Mouse (Mus musculus): ENCODE measurements around the gene Igf2bp1. TPM values are rescaled to one million over a fixed set of nuclear protein-coding genes. Genes with fewer than 3 reads are reported as not detected.

Igf2bp1 gene
- 167 and 186 TPM in 2 replicates for polyA plus RNA-seq (2016; fragmentation: Nextera tagmentation; extraction: Ambion mirVana)

DNA sequence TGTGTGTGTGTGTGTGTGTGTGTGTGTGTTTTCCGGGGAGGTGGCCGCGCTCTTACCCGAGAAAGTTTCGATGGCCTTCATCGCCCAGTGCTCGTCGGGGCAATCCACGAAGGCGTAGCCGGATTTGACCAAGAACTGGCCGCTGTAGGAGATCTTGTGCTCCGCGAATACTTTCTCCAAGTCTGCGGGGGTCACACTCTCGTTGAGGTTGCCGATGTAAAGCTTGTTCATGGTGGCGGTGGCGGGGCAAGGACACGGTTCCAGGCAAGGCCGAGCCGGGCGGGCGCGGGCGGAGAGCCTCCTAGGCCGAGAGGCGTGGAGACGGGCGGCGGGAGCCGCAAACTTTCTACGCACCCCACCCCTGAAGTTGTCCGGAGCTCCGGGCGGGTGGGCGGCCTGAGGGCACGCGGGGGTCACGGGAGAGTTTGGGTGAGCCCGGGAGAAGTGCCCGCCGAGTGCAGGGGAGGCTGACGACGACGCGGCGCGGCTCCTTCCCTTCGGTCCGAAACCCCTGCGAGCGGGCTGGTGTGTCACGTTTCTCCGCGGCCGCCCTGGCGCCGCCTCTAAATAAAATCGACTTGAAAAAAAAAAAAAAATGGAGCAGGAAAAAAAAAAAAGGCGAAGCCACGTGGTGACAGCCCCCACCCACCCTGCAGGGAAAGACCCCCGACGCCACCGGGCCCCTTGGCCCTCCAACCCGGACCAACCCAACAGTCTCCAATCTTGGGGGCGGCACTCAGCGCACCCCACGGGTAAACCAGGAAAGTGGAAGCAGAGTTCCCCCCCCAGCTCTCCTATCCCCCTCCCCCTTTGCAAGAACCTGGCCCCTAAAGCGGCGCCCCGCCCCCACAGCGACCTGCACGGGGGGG lies at the start of gene Igf2bp1:
Gene Igf2bp1 (minus strand): TSS at position 538 of the 869 bp plus-strand sequence.
- Histone ChIP-seq H3K27me3 (ENCODE audit: insufficient read depth, poor library complexity, severe bottlenecking) (no peaks in the 10 kb centered on the region), H3K36me3 (peaks cover 17% of the 10 kb centered on the region; the same call in 1 of the 2 replicates), H3K4me3 (peak within 1 kb of the TSS; percentile 100), H3K9me3 (no peaks in the 10 kb centered on the region), H3K4me1 (replicated peaks) (peaks cover 49% of the 10 kb centered on the region), H3K27ac (peak within 1 kb of the TSS; percentile 100)
- under 1% methylated on average over 71 of the region's 74 CpGs for WGBS
- peak; percentile 86 for DNase-seq (ENCODE audit: low spot score)

DNA sequence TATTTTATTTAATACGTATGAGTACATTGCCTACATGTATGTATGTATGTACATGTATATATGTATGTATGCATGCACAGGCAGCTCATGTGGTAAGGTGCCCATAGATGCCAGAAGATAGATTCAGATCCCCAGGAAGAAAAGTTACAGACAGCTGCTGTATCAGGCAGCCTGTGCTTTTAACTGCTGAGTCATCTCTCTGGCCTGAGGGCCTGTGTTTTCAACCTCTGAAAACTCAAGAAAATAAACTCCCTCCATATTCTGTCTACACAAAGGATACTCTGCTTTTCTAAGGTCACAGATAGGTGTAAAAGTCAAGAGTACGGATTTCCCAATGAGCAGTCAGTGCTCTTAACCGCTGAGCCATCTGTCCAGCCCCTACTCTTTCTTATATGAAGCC lies 45.1 kb upstream of the Igf2bp1 start:
- Histone ChIP-seq H3K4me3 (no peak overlapping the region), H3K27me3 (ENCODE audit: insufficient read depth, poor library complexity, severe bottlenecking) (no peaks in the 10 kb centered on the region), H3K36me3 (peaks cover 97% of the 10 kb centered on the region), H3K27ac (no peak overlapping the region), H3K9me3 (no peaks in the 10 kb centered on the region), H3K4me1 (replicated peaks) (no peaks in the 10 kb centered on the region)
- 94% methylated on average over 3 of the region's 3 CpGs for WGBS
- DNase-seq (ENCODE audit: low spot score), result no peak

DNA sequence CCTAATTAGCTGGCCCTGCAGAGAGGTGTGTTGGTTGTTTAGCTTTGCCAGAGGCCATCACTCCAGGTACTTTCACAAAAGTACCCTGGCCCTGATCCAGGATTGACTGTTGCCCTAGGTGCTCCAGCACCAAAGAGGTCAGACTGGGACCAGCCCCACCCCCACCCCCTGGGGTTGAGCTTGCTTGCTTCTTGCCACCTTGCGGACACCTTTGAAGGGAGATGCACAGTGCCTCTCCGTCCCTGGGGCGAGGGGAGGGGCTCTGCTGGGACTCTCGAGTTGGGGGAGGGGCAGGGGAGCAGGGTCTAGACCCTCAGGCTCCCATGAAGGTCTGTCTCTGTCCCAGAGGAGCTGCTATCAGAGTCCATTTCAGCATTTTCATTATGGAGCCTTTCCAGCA lies 44.2 kb upstream of the Igf2bp1 start:
- DNase-seq (ENCODE audit: low spot score), result no peak
- H3K4me1 ChIP-seq (replicated peaks), result no peaks in the 10 kb centered on the region
- H3K9me3 ChIP-seq, result no peaks in the 10 kb centered on the region
- no peaks in the 10 kb centered on the region for H3K27me3 ChIP-seq (ENCODE audit: insufficient read depth, poor library complexity, severe bottlenecking)
- no peak overlapping the region for H3K27ac ChIP-seq
- H3K4me3 ChIP-seq, result no peak overlapping the region
- WGBS, result 80% methylated on average over 4 of the region's 4 CpGs
- peaks cover 94% of the 10 kb centered on the region for H3K36me3 ChIP-seq

DNA sequence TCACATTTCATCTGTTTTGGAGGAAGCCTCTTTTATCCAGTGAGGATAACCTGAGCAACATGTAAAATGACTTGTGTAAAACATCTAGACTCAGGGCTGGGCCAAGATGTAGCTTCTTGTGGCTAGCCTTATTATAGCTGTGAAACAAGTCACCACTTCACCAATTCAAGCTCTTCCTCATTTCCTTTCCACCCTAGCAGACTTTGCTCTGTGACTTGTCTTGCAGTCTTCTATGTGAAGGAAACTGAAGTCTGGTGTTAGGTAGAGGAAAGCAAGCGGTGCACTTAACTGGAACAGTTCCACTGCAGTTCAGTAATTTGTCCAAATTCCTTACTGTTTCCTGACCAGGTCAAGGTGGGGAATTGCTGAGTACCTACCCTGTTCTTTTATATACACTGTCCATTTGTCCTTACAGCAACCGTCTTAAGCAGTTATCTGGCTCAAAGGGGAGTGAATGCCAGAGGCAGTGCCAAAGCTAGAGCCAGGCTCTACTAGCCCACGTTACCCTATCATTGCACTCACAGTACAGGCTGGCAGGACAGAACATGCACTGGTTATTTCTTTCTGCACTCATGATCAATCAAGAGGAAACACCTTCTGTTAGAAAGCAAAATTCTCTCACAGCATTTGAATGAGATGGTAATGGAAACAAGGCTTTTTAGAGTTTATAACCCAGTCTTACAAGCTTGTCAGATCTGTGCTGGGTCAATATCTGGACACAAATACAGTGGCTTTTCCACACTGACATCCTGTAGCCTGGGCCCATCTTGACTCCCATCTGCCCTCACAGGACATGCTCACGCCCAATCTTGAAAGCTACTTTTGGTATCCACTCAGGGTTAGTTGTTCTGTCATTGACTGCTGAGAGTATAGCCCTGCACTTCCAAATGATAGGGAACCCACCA lies 42.0 kb upstream of the Igf2bp1 start:
- Histone ChIP-seq H3K4me3 (no peak overlapping the region), H3K27ac (no peak overlapping the region), H3K4me1 (replicated peaks) (no peaks in the 10 kb centered on the region), H3K9me3 (no peaks in the 10 kb centered on the region), H3K27me3 (ENCODE audit: insufficient read depth, poor library complexity, severe bottlenecking) (no peaks in the 10 kb centered on the region), H3K36me3 (peaks cover 91% of the 10 kb centered on the region)
- no peak for DNase-seq (ENCODE audit: low spot score)
- 89% methylated on average over 4 of the region's 4 CpGs for WGBS

DNA sequence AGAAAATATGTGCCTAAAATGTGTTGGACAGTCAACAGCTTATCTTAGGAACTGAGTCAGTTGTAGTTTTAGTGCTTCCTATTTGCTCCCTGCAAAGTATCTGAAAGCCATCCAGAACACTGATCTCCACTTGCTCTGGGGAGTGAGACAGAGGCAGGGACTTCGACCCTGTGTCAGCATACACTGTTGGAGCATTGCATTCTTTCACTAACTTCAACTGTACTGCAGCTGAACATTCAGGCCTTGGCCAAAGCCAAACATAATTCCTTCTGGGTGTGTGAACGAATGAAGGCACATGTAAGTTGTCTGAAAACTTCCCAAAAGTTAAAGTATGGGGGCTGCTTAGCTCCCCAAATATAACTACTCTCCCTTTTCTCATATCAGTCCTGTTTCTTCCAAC lies 41.1 kb upstream of the Igf2bp1 start:
- Histone ChIP-seq H3K36me3 (peaks cover 90% of the 10 kb centered on the region), H3K9me3 (no peaks in the 10 kb centered on the region), H3K4me3 (no peak overlapping the region), H3K27me3 (ENCODE audit: insufficient read depth, poor library complexity, severe bottlenecking) (no peaks in the 10 kb centered on the region), H3K4me1 (replicated peaks) (no peaks in the 10 kb centered on the region), H3K27ac (no peak overlapping the region)
- WGBS, result 90% methylated on average over 2 of the region's 2 CpGs
- no peak for DNase-seq (ENCODE audit: low spot score)

DNA sequence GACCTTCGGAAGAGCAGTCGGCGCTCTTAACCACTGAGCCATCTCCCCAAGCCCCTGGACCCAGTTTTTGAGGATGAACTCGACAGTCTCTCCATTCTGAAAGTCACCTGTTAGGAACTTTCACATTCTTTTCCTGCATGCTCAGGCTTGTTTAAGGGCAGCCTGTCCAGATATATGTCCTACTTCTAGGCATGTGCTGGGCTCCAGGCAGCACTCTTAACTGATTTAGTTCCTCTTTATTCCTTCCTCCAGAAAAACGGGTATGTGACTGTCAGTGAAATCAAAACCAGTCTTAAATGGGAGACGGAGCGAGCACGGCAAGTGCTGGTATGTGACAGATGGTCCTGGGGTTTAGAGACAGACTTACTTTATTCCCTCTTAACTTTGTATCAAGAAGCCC lies 40.3 kb upstream of the Igf2bp1 start:
- Histone ChIP-seq H3K27me3 (ENCODE audit: insufficient read depth, poor library complexity, severe bottlenecking) (no peaks in the 10 kb centered on the region), H3K27ac (no peak overlapping the region), H3K4me3 (no peak overlapping the region), H3K9me3 (no peaks in the 10 kb centered on the region), H3K36me3 (peaks cover 88% of the 10 kb centered on the region), H3K4me1 (replicated peaks) (no peaks in the 10 kb centered on the region)
- 87% methylated on average over 8 of the region's 8 CpGs for WGBS
- no peak for DNase-seq (ENCODE audit: low spot score)

DNA sequence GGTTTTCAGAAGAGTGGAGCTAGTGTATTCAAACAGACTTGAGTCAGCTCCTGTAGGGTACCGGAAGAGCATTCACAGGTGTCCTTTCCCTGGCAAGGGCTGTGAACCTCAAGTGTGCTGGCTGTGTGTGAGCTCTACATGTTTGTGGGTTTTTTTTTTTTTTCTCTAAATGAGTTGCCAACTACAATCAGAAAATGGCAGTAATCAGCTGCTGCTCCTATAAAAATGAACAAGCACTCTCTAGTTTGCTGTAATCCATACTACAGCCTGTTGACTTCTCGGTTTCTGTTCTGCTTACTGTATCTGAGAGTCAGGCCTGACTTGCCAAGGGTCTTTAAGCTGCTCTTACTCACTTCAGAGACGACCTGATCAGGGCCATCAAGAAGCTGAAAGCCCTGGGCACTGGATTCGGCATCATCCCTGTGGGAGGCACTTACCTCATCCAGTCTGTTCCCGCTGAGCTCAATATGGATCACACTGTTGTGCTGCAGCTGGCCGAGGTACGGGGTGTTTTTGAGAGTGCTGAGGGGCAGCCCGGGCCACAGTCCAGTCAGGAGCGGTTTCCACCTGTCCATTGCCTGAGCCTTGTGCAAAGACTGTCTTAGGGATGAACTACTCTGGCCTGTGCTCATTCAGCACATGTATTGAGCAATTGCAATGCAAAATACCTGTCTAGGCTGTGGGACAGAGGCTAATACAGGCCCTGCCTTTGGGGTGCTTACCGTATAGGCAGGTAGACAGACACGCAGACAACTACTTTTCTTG lies 39.2 kb upstream of the Igf2bp1 start:
- Histone ChIP-seq H3K9me3 (no peaks in the 10 kb centered on the region), H3K4me1 (replicated peaks) (no peaks in the 10 kb centered on the region), H3K36me3 (peaks cover 85% of the 10 kb centered on the region), H3K27ac (no peak overlapping the region), H3K27me3 (ENCODE audit: insufficient read depth, poor library complexity, severe bottlenecking) (no peaks in the 10 kb centered on the region), H3K4me3 (no peak overlapping the region)
- no peak for DNase-seq (ENCODE audit: low spot score)
- 89% methylated on average over 11 of the region's 11 CpGs for WGBS

DNA sequence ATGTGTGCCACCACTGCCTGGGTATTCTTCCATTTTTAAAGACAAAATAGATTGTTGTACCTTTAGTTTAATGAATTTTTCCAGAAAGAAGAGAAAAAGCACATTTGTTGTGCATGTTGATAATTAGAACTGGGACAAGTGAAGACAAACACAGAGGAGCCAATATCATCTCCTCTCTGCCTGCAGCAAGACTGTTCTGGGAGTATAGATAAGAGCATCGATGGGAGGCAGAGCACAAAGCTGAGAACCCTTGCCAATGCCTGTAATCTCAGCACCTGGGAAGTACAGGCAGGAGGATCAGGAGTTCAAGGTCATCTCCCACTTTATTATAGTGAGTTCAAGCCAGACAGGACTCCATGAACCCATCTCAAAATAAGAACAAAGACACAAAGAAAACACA lies 32.8 kb upstream of the Igf2bp1 start:
- H3K36me3 ChIP-seq, result peaks cover 59% of the 10 kb centered on the region

DNA sequence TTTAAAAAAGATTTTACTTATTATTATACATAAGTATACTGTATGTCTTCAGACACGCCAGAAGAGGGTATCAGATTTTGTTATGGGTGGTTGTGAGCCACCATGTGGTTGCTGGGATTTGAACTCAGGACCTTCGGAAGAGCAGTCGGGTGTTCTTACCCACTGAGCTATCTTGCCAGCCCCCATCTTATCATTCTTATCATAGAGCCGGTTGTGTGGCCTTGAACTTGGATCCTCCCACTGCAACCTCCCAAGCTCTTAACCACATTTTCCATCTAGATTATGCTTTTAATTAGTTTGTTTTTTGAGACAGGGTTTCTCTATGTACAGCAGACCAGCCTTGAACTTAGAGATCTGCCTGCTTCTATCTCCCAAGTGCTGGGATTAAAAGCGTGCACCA lies 31.8 kb upstream of the Igf2bp1 start:
- peaks cover 23% of the 10 kb centered on the region for H3K4me1 ChIP-seq (replicated peaks)
- WGBS, result 92% methylated on average over 5 of the region's 5 CpGs
- no peak for DNase-seq (ENCODE audit: low spot score)
- H3K4me3 ChIP-seq, result no peak overlapping the region
- peaks cover 49% of the 10 kb centered on the region for H3K36me3 ChIP-seq
- no peaks in the 10 kb centered on the region for H3K27me3 ChIP-seq (ENCODE audit: insufficient read depth, poor library complexity, severe bottlenecking)
- no peaks in the 10 kb centered on the region for H3K9me3 ChIP-seq
- no peak overlapping the region for H3K27ac ChIP-seq

More for the DNA sequence above, 32.8 kb upstream of the Igf2bp1 start:
- WGBS, result 92% methylated on average over 1 of the region's 1 CpGs
- H3K27ac ChIP-seq, result no peak overlapping the region
- peaks cover 23% of the 10 kb centered on the region for H3K4me1 ChIP-seq (replicated peaks)
- H3K4me3 ChIP-seq, result no peak overlapping the region
- DNase-seq (ENCODE audit: low spot score), result no peak
- H3K9me3 ChIP-seq, result no peaks in the 10 kb centered on the region
- no peaks in the 10 kb centered on the region for H3K27me3 ChIP-seq (ENCODE audit: insufficient read depth, poor library complexity, severe bottlenecking)

DNA sequence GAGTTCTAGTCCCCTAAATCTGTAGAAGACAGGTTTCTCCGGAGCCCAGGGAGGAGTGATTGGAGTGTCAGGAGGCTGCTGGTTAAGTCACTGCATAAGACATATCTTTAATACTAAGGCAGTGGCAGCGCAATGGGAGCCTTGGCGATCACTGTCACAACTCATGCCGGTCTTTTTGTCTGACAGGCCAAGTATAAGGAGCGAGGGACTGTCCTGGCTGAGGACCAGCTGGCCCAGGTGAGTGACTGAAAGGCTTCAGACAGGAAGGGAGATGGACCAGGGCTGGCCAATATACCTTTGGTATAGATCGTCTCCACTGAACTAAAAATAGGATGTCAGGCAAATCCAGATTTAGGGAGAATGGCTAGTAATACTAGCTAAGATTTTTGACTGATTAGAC lies 29.4 kb upstream of the Igf2bp1 start:
- WGBS, result 12% methylated on average over 6 of the region's 6 CpGs
- Histone ChIP-seq H3K4me3 (peak overlapping the region; percentile 77), H3K36me3 (peaks cover 30% of the 10 kb centered on the region), H3K9me3 (no peaks in the 10 kb centered on the region), H3K27me3 (ENCODE audit: insufficient read depth, poor library complexity, severe bottlenecking) (no peaks in the 10 kb centered on the region), H3K27ac (peak overlapping the region; percentile 89), H3K4me1 (replicated peaks) (peaks cover 23% of the 10 kb centered on the region)
- no peak for DNase-seq (ENCODE audit: low spot score)

DNA sequence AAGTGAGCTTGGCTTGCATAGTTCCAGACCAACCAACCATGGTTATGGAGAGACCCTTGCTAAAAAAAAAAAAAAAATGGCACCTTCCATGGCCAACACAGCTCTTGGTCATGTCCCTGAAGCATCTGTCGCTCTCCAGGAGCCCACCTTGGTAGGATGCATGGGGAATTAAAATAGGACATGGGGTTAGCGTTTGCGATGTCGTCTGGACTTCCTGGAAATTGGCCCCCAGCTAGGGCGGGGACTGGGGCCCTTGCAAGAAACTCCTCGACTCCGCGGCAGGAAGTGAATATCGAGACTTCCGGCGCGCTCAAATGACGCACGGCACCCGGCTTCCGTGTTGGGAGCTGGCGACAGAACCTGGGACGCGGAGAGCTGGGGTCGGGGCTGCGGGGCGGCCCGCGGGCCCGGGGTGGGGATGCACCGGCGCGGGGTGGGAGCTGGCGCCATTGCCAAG lies 28.9 kb upstream of the Igf2bp1 start, which contains the start of gene Snf8:
Gene Snf8 (plus strand): TSS at position 290 of the 457 bp plus-strand sequence.
- peak within 1 kb of the TSS; percentile 89 for H3K27ac ChIP-seq
- peaks cover 23% of the 10 kb centered on the region for H3K4me1 ChIP-seq (replicated peaks)
- H3K36me3 ChIP-seq, result peaks cover 27% of the 10 kb centered on the region
- H3K9me3 ChIP-seq, result no peaks in the 10 kb centered on the region
- H3K27me3 ChIP-seq (ENCODE audit: insufficient read depth, poor library complexity, severe bottlenecking), result no peaks in the 10 kb centered on the region
- under 1% methylated on average over 29 of the region's 29 CpGs for WGBS
- peak; percentile 96 for DNase-seq (ENCODE audit: low spot score)
- H3K4me3 ChIP-seq, result peak within 1 kb of the TSS; percentile 77

DNA sequence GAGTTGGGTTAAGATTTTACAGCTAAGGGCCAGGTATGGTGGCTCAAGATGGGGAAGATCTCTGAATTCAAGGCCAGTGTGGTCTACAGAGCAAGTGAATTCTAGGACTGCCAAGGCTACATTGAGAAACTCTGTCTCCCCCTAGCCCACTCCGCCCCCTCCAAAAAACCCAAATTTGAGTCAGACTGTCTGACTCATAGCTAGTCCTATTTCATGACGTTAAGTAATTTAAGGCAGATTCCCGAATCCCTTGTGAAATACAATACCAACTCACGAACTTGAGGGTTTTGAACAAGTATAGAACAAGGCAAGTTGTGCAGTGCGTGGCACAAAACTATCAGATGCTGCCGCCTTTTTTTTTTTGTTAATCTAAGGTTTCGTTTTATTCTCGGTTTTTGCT lies 28.4 kb upstream of the Igf2bp1 start:
- 52% methylated on average over 8 of the region's 8 CpGs for WGBS
- peak overlapping the region; percentile 77 for H3K4me3 ChIP-seq
- H3K27ac ChIP-seq, result peak overlapping the region; percentile 89
- peaks cover 23% of the 10 kb centered on the region for H3K36me3 ChIP-seq
- H3K9me3 ChIP-seq, result no peaks in the 10 kb centered on the region
- no peaks in the 10 kb centered on the region for H3K27me3 ChIP-seq (ENCODE audit: insufficient read depth, poor library complexity, severe bottlenecking)
- peaks cover 23% of the 10 kb centered on the region for H3K4me1 ChIP-seq (replicated peaks)
- DNase-seq (ENCODE audit: low spot score), result no peak

Data from hindbrain, embryonic 10.5 days (tissue).